ENCODE assay signal across 15 mouse cellular contexts in genomic region chr2:168878158-168878557, GRCm38 (mm10).
DNase-seq lines count a peak whose midpoint lies in the region; ATAC-seq and TF ChIP-seq lines count a peak whose summit lies in the region.
"Had no signal": no experiment of that assay in that cellular context is flagged by ENCODE, and none has a peak within 500 bp of the region (broad histone marks: within the 10 kb centered on the region; RNA-seq: fewer than 3 reads in every experiment).

No protein-coding gene starts in this region.

- no peak overlapping the region for H3K9ac ChIP-seq in heart, adult 2 months (ENCODE audit: low read depth, low read length)
- H3K9ac ChIP-seq in lung, postnatal 0 days (replicated peaks; ENCODE audit: low read depth): no peak overlapping the region

- DNase-seq in heart, adult 2 months: no peak
- no peak for DNase-seq in heart, postnatal 36 days
- DNase-seq in lung, postnatal 0 days (ENCODE audit: low spot score): no peak
- DNase-seq in lung, adult 18-20 months: no peak
- DNase-seq in WW6 (ENCODE audit: low read depth, low spot score): peak; percentile 55
- peak; percentile 19 to 21 for DNase-seq in thymus, postnatal 36 days
- DNase-seq in hindbrain, embryonic 10.5 days (ENCODE audit: low spot score): no peak
- DNase-seq in frontal cortex, postnatal 10 days (ENCODE audit: low spot score in 2 of 2): no peak
- DNase-seq: cerebellum, postnatal 10 days; heart, postnatal 14 days; layer of hippocampus, adult 9-11 months had no signal

- TF ChIP-seq POLR2A in heart, adult 2 months (IDR thresholded peaks at IDR 0.05; ENCODE audit: insufficient read depth, low read depth, low read length): no peak

- H3K27ac ChIP-seq in heart, adult 2 months: no peak overlapping the region
- no peak overlapping the region for H3K27ac ChIP-seq in lung, postnatal 0 days (ENCODE audit: low read length)
- no peak overlapping the region for H3K27ac ChIP-seq in hindbrain, embryonic 10.5 days
- H3K27ac ChIP-seq: limb, embryonic 10.5 days; macrophage had no signal

- 78% methylated on average over 4 of the region's 4 CpGs for WGBS in heart, adult 2 months
- 82% methylated on average over 4 of the region's 4 CpGs for WGBS in lung, postnatal 0 days
- 81% methylated on average over 4 of the region's 4 CpGs for WGBS in hindbrain, embryonic 10.5 days

- H3K9me3 ChIP-seq in lung, postnatal 0 days (ENCODE audit: low read length): no peaks in the 10 kb centered on the region
- no peaks in the 10 kb centered on the region for H3K9me3 ChIP-seq in hindbrain, embryonic 10.5 days
- H3K9me3 ChIP-seq: limb, embryonic 10.5 days had no signal

- no peak overlapping the region for H3K4me2 ChIP-seq in lung, postnatal 0 days (replicated peaks; ENCODE audit: low read depth, low read length)

- H3K79me2 ChIP-seq in heart, adult 2 months (replicated peaks; ENCODE audit: control insufficient read depth, insufficient read depth, low read length): no peaks in the 10 kb centered on the region

- no peak for TF ChIP-seq EP300 in heart, adult 2 months (IDR thresholded peaks at IDR 0.05; ENCODE audit: insufficient read depth, low read depth, low read length)
- TF ChIP-seq EP300 in lung, postnatal 0 days (IDR thresholded peaks at IDR 0.05): no peak

- H3K36me3 ChIP-seq in heart, adult 2 months (ENCODE audit: control insufficient read depth, insufficient read depth, low read length): no peaks in the 10 kb centered on the region
- no peaks in the 10 kb centered on the region for H3K36me3 ChIP-seq in lung, postnatal 0 days (ENCODE audit: insufficient read depth, low read length)
- no peaks in the 10 kb centered on the region for H3K36me3 ChIP-seq in hindbrain, embryonic 10.5 days
- H3K36me3 ChIP-seq: limb, embryonic 10.5 days had no signal

- no peak for ATAC-seq in lung, postnatal 0 days
- ATAC-seq: activated CD4-positive, CD25-positive, alpha-beta regulatory T cell, adult 4 months; forebrain, embryonic 16.5 days had no signal

- no peak overlapping the region for H3K4me3 ChIP-seq in heart, adult 2 months
- H3K4me3 ChIP-seq in lung, postnatal 0 days (ENCODE audit: low read depth, low read length): no peak overlapping the region
- no peak overlapping the region for H3K4me3 ChIP-seq in hindbrain, embryonic 10.5 days
- H3K4me3 ChIP-seq: limb, embryonic 10.5 days had no signal

- intact Hi-C loops in heart, adult 2 months (cut with DNase I): loop anchor here (10.0 kb wide), 2 partner anchors 113 to 183 kb away; partner anchors contain the start of gene Sall4
- intact Hi-C loops in heart, postnatal 36 days (cut with DNase I): loop anchor here (10.0 kb wide), 1 partner anchor 413 kb away; no protein-coding TSS in a partner anchor

- TF ChIP-seq CTCF in heart, adult 2 months (IDR thresholded peaks at IDR 0.05): peak; percentile 31
- peak; percentile 35; the same call in 1 of the 2 replicates for TF ChIP-seq CTCF in lung, postnatal 0 days (IDR thresholded peaks at IDR 0.05)

- H3K27me3 ChIP-seq in heart, adult 2 months (ENCODE audit: control insufficient read depth, insufficient read depth, low read length): no peaks in the 10 kb centered on the region
- no peaks in the 10 kb centered on the region for H3K27me3 ChIP-seq in lung, postnatal 0 days (replicated peaks; ENCODE audit: insufficient read depth, low read length)
- 0 out of 2 replicates have a peak, but pooled peaks cover 4% of the 10 kb centered on the region for H3K27me3 ChIP-seq in hindbrain, embryonic 10.5 days (ENCODE audit: insufficient read depth, poor library complexity, severe bottlenecking)

- H3K4me1 ChIP-seq in heart, adult 2 months (ENCODE audit: control insufficient read depth, insufficient read depth, low read length): no peaks in the 10 kb centered on the region
- H3K4me1 ChIP-seq in lung, postnatal 0 days (ENCODE audit: insufficient read depth, low read depth, low read length): no peaks in the 10 kb centered on the region
- H3K4me1 ChIP-seq in hindbrain, embryonic 10.5 days (replicated peaks): peaks cover 6% of the 10 kb centered on the region

Comparison
In these comparisons a context has a peak if more than half of its experiments do, and no peak if none do; other contexts are left out.
1. DNase-seq: peak in WW6 (single experiment) and thymus, postnatal 36 days (2 of 2); none in heart, adult 2 months (0 of 2), heart, postnatal 36 days (0 of 2), lung, postnatal 0 days (single experiment), lung, adult 18-20 months (0 of 2), hindbrain, embryonic 10.5 days (single experiment) and frontal cortex, postnatal 10 days (0 of 2).